Mouse (Mus musculus) hindbrain, embryonic 10.5 days (tissue): ENCODE data around the gene Rab6a. TPM values are rescaled to one million over a fixed set of nuclear protein-coding genes. Genes with fewer than 3 reads are reported as not detected.
A peak's percentile ranks its signal among the peaks of the same experiment; 100 is the strongest.

Experiments
- DNase-seq: peaks from one replicate; pipeline ENCODE4 v3.0.0-alpha.2; 2017; ENCODE audit warnings: low spot score
- H3K27ac ChIP-seq: fragments of 300-500 bp; sonication (generic); 2 replicates; pipeline ENCODE4 v1.5.1; 2016; ENCODE audit warnings: mild to moderate bottlenecking, moderate library complexity
- H3K27me3 ChIP-seq: fragments of 300-500 bp; sonication (generic); 2 replicates; pipeline ENCODE4 v1.6.1; 2016; ENCODE audit warnings: mild to moderate bottlenecking; ENCODE audit not compliant: poor library complexity, insufficient read depth, severe bottlenecking
- H3K36me3 ChIP-seq: fragments of 300-500 bp; sonication (generic); 2 replicates; pipeline ENCODE4 v1.6.1; 2016; ENCODE audit warnings: mild to moderate bottlenecking, moderate library complexity
- H3K4me1 ChIP-seq: fragments of 300-500 bp; sonication (generic); replicated peaks from 2 replicates; pipeline ENCODE4 v1.6.1; 2016; ENCODE audit warnings: mild to moderate bottlenecking
- H3K4me3 ChIP-seq: fragments of 300-500 bp; sonication (generic); 2 replicates; pipeline ENCODE4 v1.5.1; 2016; ENCODE audit warnings: mild to moderate bottlenecking, moderate library complexity
- H3K9me3 ChIP-seq: fragments of 300-500 bp; sonication (generic); 2 replicates; pipeline ENCODE4 v1.6.1; 2016; ENCODE audit warnings: mild to moderate bottlenecking, moderate library complexity
- whole genome bisulfite sequencing: fragments of 180-500 bp; shearing (Covaris S2); methylation state at CpG from one replicate; pipeline ENCODE4 v1.1.7; 2016; 5-methylcytosine and 5-hydroxymethylcytosine counted together
- polyA plus RNA-seq: library from polyadenylated mRNA; unstranded; fragments of >200 nt; fragmentation: Nextera tagmentation; extraction: Ambion mirVana; gene quantifications from 2 replicates; pipeline ENCODE4 v1.2.1, GENCODE M21; 2016

Rab6a gene
- polyA plus RNA-seq, 1 experiment from 2014 or later = 117 TPM

DNA sequence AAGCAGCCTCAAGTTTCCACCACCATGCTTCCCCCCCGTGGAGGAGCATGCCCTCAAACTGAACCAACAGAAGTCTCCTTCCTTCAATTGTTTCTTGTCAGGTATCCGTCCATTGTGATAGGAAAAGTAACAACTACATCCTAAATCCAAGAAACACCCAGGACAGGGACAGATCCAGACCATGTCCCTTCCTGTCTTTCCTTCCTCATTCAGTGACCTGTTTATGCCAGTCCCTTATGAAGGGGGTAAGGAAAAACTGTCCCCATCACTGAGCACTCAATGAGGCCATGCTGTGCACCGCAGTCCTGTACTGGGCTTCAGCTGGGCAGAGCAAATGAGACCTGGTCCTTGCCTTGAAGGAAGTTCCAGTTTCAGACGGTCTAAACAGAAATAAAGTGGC is 41.9 kb downstream of the Rab6a start:
- Histone ChIP-seq H3K36me3 (peaks cover 27% of the 10 kb centered on the region), H3K4me1 (peaks cover 23% of the 10 kb centered on the region), H3K9me3 (no peaks in the 10 kb centered on the region), H3K27me3 (no peaks in the 10 kb centered on the region), H3K27ac (peak overlapping the region; percentile 20; the same call in 1 of the 2 replicates), H3K4me3 (no peak overlapping the region)
- 87% methylated on average over 4 of the region's 4 CpGs for WGBS
- no peak for DNase-seq

DNA sequence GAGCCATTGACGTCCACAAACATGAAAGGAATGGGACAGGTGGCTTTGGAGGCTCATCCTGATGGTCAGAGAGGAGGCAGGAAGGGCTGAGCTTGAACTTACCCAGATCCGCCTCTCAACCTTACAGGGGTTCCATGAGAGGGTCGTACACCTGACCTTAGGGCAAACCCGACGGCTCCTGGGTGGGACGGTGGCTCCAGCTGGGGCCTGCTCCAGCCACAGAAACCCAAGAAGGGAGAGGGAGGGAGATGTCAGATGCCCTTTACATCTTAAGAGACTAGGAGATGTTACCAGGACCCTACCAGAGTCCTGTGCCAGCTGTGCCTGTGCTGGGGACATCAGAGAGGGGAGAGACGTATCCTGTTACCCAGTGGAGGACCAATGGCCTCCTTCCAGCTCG is 42.6 kb downstream of the Rab6a start:
- Histone ChIP-seq H3K36me3 (peaks cover 22% of the 10 kb centered on the region), H3K9me3 (no peaks in the 10 kb centered on the region), H3K4me3 (no peak overlapping the region), H3K27ac (peak overlapping the region; percentile 20; the same call in 1 of the 2 replicates), H3K4me1 (peaks cover 30% of the 10 kb centered on the region), H3K27me3 (no peaks in the 10 kb centered on the region)
- 78% methylated on average over 8 of the region's 8 CpGs for WGBS
- DNase-seq = peak; percentile 2

DNA sequence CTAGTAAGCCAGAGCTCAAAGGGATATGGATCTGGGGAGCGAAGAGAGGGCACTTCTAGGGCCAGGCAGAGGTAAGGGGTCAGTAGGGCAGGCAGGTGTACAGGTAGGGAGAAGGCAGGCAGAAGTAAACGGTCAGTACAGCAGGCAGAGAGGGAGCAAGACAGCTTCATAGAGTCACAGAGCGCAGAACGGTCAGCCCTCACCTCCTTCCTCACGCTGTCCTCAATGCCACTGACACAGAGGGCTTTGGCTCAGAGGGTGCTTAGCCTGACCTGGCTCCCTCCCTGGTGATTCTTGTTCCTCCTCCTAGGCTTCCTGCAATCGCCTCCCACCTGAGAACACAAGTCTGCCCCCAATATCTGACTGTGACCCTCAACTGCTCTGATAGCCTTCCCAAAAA is 43.2 kb downstream of the Rab6a start:
- no peak overlapping the region for H3K4me3 ChIP-seq
- no peak for DNase-seq
- peaks cover 18% of the 10 kb centered on the region for H3K36me3 ChIP-seq
- no peaks in the 10 kb centered on the region for H3K27me3 ChIP-seq
- H3K4me1 ChIP-seq = peaks cover 30% of the 10 kb centered on the region
- no peaks in the 10 kb centered on the region for H3K9me3 ChIP-seq
- 86% methylated on average over 6 of the region's 6 CpGs for WGBS
- H3K27ac ChIP-seq = peak overlapping the region; percentile 20; the same call in 1 of the 2 replicates

DNA sequence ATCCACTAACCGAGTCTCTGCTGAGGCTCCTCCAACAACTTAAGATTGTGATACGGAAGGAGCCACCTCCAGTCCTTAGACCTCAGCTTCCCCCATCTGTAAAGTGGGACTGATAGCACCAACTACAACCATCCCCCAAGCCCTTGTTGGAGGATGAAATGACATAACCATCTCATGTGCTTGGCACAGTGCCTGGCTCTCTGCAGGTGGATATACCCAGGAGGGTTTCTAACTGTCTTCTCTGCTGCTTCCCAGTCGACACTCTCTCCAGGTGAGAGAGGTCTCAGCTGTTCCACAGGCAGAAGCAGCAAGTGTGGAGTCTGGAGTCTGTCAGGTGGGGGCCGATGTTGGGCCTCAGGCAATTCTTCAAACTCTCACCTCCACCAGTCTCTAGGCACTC is 43.8 kb downstream of the Rab6a start:
- Histone ChIP-seq H3K27me3 (no peaks in the 10 kb centered on the region), H3K27ac (no peak overlapping the region; the same call in 1 of the 2 replicates), H3K36me3 (peaks cover 18% of the 10 kb centered on the region), H3K9me3 (no peaks in the 10 kb centered on the region), H3K4me3 (no peak overlapping the region), H3K4me1 (peaks cover 34% of the 10 kb centered on the region)
- WGBS = 77% methylated on average over 4 of the region's 4 CpGs
- DNase-seq = peak; percentile 0

DNA sequence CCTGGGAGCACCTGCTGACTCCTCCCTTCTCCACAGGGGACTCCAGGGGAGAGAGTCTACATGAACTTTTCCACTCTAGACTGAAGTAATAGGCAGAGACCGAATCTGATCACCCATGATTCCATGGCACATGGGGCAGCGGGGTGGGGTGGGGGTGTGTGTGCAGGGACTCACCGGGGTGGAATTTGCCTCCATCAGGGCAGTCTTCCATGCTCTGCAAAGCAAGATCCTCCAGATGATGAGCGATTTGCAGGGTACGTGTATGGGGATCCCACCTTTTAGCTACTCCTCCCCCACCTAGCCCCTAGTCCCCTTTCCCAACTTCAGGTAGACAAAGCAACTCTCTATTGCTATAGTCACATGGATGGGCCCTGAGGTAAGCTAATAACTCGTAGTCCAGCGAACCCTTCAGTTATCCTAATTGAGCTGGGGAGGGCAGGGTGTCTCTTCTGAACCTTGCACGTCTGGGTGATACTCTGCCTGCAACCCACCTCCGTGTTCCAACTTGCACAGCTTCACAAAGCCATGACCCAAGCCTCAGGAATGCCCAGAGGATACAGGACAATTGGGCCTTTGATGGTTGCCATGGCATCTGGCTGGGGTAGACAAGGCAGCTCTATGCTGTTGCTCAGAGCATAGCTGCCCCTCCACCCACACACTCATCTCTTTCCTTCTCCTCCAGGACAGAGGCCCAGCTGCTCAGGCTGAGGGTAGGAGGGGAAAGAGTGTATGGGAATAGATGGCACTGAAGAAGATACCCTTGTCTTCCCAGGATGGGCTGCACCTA is 46.5 kb downstream of the Rab6a start:
- Histone ChIP-seq H3K4me1 (peaks cover 50% of the 10 kb centered on the region), H3K4me3 (peak overlapping the region; percentile 16)
- 60% methylated on average over 9 of the region's 9 CpGs for WGBS

DNA sequence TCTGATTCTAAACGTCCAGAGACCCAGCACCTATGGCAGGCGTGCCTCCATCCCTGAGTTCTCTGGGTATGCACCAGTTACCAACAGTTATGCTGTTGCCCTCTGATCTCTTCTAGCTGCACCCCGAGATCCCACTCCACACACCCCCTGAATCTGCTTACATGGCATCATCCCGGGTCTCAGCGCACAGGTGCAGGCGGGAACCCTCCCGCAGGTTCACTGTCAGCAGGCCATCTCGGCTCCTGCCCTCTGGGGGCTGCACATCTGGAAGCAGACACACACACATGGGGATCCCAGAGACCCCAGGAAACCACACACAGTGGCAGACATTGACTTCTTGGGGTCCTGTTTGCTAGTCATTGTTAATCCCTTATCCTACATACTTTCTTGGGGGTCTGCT is 47.2 kb downstream of the Rab6a start:
- peaks cover 51% of the 10 kb centered on the region for H3K4me1 ChIP-seq
- peak overlapping the region; percentile 88 for H3K27ac ChIP-seq
- H3K4me3 ChIP-seq = peak overlapping the region; percentile 16; the same call in 1 of the 2 replicates
- H3K9me3 ChIP-seq = no peaks in the 10 kb centered on the region
- no peaks in the 10 kb centered on the region for H3K27me3 ChIP-seq
- no peak for DNase-seq
- H3K36me3 ChIP-seq = 0 out of 2 replicates have a peak, but pooled peaks cover 5% of the 10 kb centered on the region
- 82% methylated on average over 8 of the region's 8 CpGs for WGBS

More for the DNA sequence above, 46.5 kb downstream of the Rab6a start:
- no peaks in the 10 kb centered on the region for H3K27me3 ChIP-seq
- peaks cover 12% of the 10 kb centered on the region; the same call in 1 of the 2 replicates for H3K36me3 ChIP-seq
- peak; percentile 78 for DNase-seq
- peak overlapping the region; percentile 88 for H3K27ac ChIP-seq
- no peaks in the 10 kb centered on the region for H3K9me3 ChIP-seq

DNA sequence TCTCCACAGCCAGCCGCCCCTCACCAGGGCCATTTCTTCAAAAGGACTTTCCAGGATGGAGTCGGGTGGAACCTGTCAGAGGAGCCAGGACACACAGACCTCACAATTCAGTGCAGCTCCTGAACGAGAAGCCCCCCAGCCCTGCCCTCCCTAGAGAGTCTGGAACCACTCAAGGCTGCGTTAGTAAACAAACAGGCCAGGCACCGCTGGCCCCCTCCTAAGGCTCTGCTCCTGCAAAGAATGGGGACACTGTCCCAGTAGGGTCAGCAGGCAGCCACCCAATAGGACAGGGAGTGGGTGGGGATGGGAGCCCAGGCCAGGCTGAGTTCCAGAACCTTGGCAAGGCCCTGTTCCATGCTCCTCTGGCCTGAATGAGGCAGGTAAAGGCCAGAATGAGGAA is 49.5 kb downstream of the Rab6a start:
- Histone ChIP-seq H3K4me1 (peaks cover 40% of the 10 kb centered on the region), H3K4me3 (no peak overlapping the region), H3K36me3 (no peaks in the 10 kb centered on the region), H3K9me3 (no peaks in the 10 kb centered on the region), H3K27me3 (no peaks in the 10 kb centered on the region), H3K27ac (peak overlapping the region; percentile 42)
- WGBS = 45% methylated on average over 5 of the region's 5 CpGs
- DNase-seq = no peak

DNA sequence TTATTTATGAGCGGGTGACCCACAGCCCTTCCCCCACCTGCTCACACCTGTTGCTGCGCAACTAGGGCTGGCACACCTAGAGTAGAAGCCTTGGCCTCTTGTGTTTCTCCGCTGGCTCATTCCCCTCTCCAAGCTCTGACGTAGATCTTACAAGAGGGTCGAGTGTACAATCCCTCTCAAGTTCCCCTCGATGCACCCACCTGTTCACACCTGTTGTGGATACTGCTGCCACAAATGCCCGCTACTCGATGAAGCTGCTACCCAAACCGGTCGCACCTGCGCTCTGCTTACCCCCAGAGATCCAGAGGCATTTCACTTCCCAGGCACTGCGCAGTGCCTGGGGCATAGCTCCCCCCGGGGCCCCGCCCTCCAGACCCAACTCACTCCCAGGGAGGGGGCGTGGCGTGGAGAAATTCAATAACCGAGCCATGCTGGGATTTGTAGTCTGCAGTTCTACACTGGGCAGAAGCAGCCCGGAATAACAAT is 50.9 kb downstream of the Rab6a start:
- H3K4me1 ChIP-seq = peaks cover 43% of the 10 kb centered on the region
- peak overlapping the region; percentile 8; the same call in 1 of the 2 replicates for H3K27ac ChIP-seq
- H3K27me3 ChIP-seq = no peaks in the 10 kb centered on the region
- peak overlapping the region; percentile 33; the same call in 1 of the 2 replicates for H3K4me3 ChIP-seq
- H3K9me3 ChIP-seq = no peaks in the 10 kb centered on the region
- peak; percentile 30 for DNase-seq
- 28% methylated on average over 18 of the region's 18 CpGs for WGBS
- H3K36me3 ChIP-seq = no peaks in the 10 kb centered on the region

DNA sequence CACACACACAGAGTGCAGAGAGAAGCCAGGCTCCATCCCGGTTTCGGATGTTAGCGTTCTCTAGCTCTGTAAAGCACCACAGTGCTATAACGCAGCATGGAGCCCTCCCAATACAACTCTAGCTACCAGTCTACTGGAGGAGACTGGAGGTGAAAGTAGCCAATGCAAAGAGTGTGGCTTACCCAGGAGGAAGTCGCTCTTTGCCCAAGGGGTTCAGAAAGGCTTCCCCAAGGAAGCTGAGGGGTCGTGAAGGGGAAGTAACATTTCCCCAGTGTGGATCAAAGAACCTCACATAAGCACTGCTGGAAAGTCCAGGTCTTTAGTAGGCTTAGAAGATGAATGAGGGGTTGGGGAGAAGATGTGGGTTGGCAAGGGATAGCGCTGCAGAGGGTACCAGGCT is 54.1 kb downstream of the Rab6a start:
- H3K4me3 ChIP-seq = no peak overlapping the region
- peaks cover 34% of the 10 kb centered on the region for H3K4me1 ChIP-seq
- 0 out of 2 replicates have a peak, but pooled peaks cover 8% of the 10 kb centered on the region for H3K27me3 ChIP-seq
- WGBS = 90% methylated on average over 7 of the region's 7 CpGs
- H3K36me3 ChIP-seq = no peaks in the 10 kb centered on the region
- no peak for DNase-seq
- no peaks in the 10 kb centered on the region for H3K9me3 ChIP-seq
- no peak overlapping the region for H3K27ac ChIP-seq

DNA sequence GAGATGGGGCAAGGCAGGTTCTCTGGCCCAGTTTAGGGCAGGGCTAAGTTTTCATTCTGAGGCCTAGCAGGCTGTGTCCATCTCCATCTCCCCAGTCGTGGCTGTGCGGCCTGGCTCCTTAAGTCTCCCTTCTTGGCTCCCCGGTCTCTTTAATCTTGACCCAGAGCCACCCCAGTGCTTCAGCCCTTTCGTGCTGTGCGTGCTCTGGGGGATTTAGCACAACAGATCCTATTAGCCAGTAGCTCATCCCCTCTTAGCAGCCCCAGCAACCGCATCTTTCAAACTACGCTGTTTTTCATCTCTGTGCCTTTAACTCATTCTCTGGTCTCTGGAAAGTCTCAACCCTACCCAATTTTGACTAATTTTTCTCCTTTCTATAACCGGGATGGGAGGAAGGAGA is 55.0 kb downstream of the Rab6a start, which contains the start of gene Plekhb1:
Plekhb1 (minus strand) TSS at position 184 of the 400 bp plus-strand sequence.
- whole genome bisulfite sequencing = 76% methylated on average over 8 of the region's 8 CpGs
- Histone ChIP-seq H3K27me3 (0 out of 2 replicates have a peak, but pooled peaks cover 8% of the 10 kb centered on the region), H3K4me3 (no peak within 1 kb of the TSS), H3K9me3 (no peaks in the 10 kb centered on the region), H3K27ac (peak within 1 kb of the TSS; percentile 35; the same call in 1 of the 2 replicates), H3K4me1 (peaks cover 27% of the 10 kb centered on the region), H3K36me3 (no peaks in the 10 kb centered on the region)
- DNase-seq = no peak

DNA sequence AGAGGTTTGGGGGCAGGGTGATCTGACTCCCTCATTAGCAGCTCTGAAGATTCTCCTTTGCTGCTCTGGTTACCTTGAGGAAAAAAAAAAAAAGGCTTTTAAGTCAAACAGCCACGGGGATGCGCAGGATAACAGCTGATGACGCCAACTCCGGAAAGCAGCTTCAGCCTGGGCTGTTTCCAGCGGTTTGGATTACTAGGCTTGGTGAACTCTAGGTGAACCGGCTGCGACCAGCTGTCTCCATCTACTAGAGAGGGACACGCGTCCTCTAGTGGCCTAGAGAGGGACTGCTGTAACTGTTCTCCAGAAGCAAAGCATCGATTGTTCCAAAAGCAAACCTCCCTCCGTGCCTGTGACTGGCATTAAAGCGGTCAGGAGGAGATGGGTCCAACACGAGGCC is 56.0 kb downstream of the Rab6a start:
- WGBS = 2% methylated on average over 13 of the region's 13 CpGs

DNA sequence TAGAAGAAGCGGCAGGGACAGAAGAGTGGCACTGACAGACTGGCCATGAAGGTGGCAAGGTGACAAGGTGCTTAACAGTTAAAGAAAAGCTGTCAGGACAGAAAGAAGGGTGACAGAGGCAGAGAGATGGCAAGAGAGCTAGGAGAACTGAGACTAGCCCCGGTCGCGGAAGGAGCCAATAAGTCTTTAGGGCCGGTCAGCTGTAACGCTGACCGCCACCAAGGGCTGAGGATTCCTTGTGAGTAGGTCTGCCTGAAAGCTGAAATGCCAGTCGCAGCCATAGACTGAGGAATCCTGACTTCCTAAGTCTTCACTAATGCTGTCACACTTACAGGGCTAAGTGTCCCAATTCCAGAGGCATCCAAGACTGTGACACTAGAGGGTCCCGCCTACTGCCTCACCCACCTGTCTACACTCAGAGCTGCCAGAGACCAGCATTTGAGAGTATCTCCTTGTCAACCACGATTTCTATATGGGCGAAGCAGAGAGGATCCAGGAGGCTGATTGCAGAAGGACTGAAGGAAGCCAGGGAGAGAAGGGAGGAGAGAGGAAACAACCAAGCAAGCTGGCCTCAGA is 56.6 kb downstream of the Rab6a start:
- H3K9me3 ChIP-seq = no peaks in the 10 kb centered on the region
- no peaks in the 10 kb centered on the region for H3K36me3 ChIP-seq
- DNase-seq = no peak
- WGBS = 65% methylated on average over 11 of the region's 11 CpGs
- no peak overlapping the region for H3K4me3 ChIP-seq
- peak overlapping the region; percentile 56 for H3K27ac ChIP-seq
- 0 out of 2 replicates have a peak, but pooled peaks cover 8% of the 10 kb centered on the region for H3K27me3 ChIP-seq
- peaks cover 19% of the 10 kb centered on the region for H3K4me1 ChIP-seq

More for the DNA sequence above, 56.0 kb downstream of the Rab6a start:
- Histone ChIP-seq H3K9me3 (no peaks in the 10 kb centered on the region), H3K27me3 (0 out of 2 replicates have a peak, but pooled peaks cover 8% of the 10 kb centered on the region), H3K27ac (peak overlapping the region; percentile 56), H3K4me1 (peaks cover 25% of the 10 kb centered on the region), H3K4me3 (no peak overlapping the region), H3K36me3 (no peaks in the 10 kb centered on the region)
- DNase-seq = peak; percentile 91

DNA sequence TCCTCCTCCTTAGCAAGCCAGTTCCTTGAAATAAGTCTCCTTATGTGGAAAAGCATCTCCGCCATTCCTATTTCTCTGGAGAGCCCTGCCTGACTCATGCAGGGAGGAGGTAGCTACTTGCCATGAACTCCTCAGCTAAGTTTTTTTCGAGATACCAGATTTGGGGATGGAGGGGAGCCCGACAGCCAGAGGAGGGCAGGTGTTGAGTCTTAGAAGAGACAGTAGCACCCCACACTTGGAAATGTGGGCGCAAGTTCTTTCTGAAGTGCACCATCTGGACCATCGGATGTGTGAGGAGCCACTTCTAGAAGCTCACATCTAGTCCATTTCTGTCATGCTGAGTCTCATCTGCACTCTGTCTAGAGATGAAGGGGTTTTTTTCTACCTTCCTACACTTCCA is 63.4 kb downstream of the Rab6a start:
- H3K9me3 ChIP-seq = no peaks in the 10 kb centered on the region
- peaks cover 10% of the 10 kb centered on the region for H3K4me1 ChIP-seq
- H3K36me3 ChIP-seq = no peaks in the 10 kb centered on the region
- H3K27me3 ChIP-seq = no peaks in the 10 kb centered on the region
- no peak for DNase-seq
- H3K4me3 ChIP-seq = no peak overlapping the region
- WGBS = 88% methylated on average over 5 of the region's 5 CpGs
- H3K27ac ChIP-seq = no peak overlapping the region
